Mouse (Mus musculus) liver, embryonic 12.5 days (tissue): ENCODE data around the gene Rpn2. TPM values are rescaled to one million over a fixed set of nuclear protein-coding genes. Genes with fewer than 3 reads are reported as not detected.

Experiments used
- ATAC-seq: fragments of 200-750 bp; cut with Nextera tagmentation; 2 replicates; pipeline ENCODE4 v1.8.0; 2017; ENCODE audit warnings: moderate number of reproducible peaks, mild to moderate bottlenecking, moderate library complexity
- H3K27ac ChIP-seq: fragments of 300-500 bp; sonication (generic); 2 replicates; pipeline ENCODE4 v1.5.1; 2016; ENCODE audit warnings: mild to moderate bottlenecking
- H3K27me3 ChIP-seq: fragments of 300-500 bp; sonication (generic); replicated peaks from 2 replicates; pipeline ENCODE4 v1.6.1; 2016; ENCODE audit warnings: mild to moderate bottlenecking, moderate library complexity
- H3K36me3 ChIP-seq: fragments of 300-500 bp; sonication (generic); 2 replicates; pipeline ENCODE4 v1.6.1; 2016; ENCODE audit warnings: mild to moderate bottlenecking, moderate library complexity
- H3K4me1 ChIP-seq: fragments of 300-500 bp; sonication (generic); 2 replicates; pipeline ENCODE4 v1.6.1; 2016
- H3K4me2 ChIP-seq: fragments of 300-500 bp; sonication (generic); 2 replicates; pipeline ENCODE4 v1.6.1; 2016; ENCODE audit warnings: mild to moderate bottlenecking, moderate library complexity
- H3K4me3 ChIP-seq: fragments of 300-500 bp; sonication (generic); 2 replicates; pipeline ENCODE4 v1.5.1; 2016; ENCODE audit warnings: mild to moderate bottlenecking, moderate library complexity
- H3K9ac ChIP-seq: fragments of 300-500 bp; sonication (generic); 2 replicates; pipeline ENCODE4 v1.6.1; 2016; ENCODE audit warnings: mild to moderate bottlenecking, moderate library complexity
- H3K9me3 ChIP-seq: fragments of 300-500 bp; sonication (generic); replicated peaks from 2 replicates; pipeline ENCODE4 v1.6.1; 2016; ENCODE audit warnings: mild to moderate bottlenecking, moderate library complexity
- WGBS: fragments of 180-500 bp; shearing (Covaris S2); methylation state at CpG from one replicate; pipeline ENCODE4 v1.1.7; 2016; ENCODE audit not compliant: insufficient replicate concordance; 5-methylcytosine and 5-hydroxymethylcytosine counted together
- polyA plus RNA-seq: library from polyadenylated mRNA; unstranded; fragments of >200 nt; fragmentation: Nextera tagmentation; extraction: Ambion mirVana; gene quantifications from 2 replicates; pipeline ENCODE4 v1.2.1, GENCODE M21; 2016

Rpn2 gene
- polyA plus RNA-seq, 1 experiment from 2014 or later, result 216 TPM

DNA sequence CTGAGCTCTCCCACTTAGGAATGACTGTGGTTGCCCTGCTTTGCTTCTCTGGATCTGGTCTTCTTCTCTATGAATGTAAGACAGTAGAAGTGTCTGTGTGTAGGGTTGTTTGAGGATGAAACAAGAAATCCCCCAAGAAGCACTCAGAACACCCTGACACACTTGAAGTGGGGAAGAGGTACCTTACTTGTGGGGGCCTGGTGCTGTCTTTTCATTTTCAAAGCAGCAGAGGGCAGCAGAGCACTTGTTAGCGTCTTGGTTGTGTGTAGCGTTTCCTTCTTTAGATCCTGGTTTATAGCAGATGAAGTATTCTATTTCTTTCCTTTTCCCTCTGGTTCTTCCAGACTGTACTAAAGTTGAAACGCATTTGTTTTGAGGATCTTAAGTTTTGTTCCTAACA lies 8.7 kb downstream of the Rpn2 start:
- peaks cover 22% of the 10 kb centered on the region for H3K4me1 ChIP-seq
- no peak overlapping the region for H3K27ac ChIP-seq
- H3K27me3 ChIP-seq, result no peaks in the 10 kb centered on the region
- H3K4me3 ChIP-seq, result no peak overlapping the region
- H3K9ac ChIP-seq, result no peak overlapping the region
- no peak overlapping the region for H3K4me2 ChIP-seq
- 37% methylated on average over 3 of the region's 3 CpGs for WGBS
- no peak for ATAC-seq
- peaks cover 100% of the 10 kb centered on the region for H3K36me3 ChIP-seq
- no peaks in the 10 kb centered on the region for H3K9me3 ChIP-seq

DNA sequence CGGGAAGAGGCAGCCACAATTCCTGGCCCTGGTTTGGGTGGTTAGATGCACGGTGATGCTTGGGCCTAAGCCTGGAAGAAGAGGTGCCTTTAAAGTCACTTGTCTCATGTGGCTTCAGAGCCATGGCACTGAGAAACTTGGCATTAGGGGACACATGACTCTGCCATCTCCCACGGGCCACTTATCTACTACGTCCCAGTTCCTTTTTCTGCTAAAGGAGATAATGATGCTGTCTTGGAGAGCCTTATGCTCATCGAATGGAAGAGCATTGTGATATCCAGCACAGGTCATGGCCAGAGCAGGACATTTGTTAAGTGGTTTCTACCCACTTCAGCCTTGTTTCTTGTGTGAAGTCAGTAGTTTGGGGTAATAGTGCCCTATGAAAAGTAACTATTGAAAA lies 10.2 kb downstream of the Rpn2 start:
- no peak overlapping the region; the same call in 1 of the 2 replicates for H3K27ac ChIP-seq
- peak; percentile 70 for ATAC-seq
- no peaks in the 10 kb centered on the region for H3K27me3 ChIP-seq
- H3K36me3 ChIP-seq, result peaks cover 100% of the 10 kb centered on the region
- no peak overlapping the region; the same call in 1 of the 2 replicates for H3K9ac ChIP-seq
- no peak overlapping the region for H3K4me3 ChIP-seq
- no peaks in the 10 kb centered on the region for H3K9me3 ChIP-seq
- H3K4me2 ChIP-seq, result peak overlapping the region; percentile 18
- H3K4me1 ChIP-seq, result peaks cover 18% of the 10 kb centered on the region
- WGBS, result 44% methylated on average over 5 of the region's 5 CpGs

DNA sequence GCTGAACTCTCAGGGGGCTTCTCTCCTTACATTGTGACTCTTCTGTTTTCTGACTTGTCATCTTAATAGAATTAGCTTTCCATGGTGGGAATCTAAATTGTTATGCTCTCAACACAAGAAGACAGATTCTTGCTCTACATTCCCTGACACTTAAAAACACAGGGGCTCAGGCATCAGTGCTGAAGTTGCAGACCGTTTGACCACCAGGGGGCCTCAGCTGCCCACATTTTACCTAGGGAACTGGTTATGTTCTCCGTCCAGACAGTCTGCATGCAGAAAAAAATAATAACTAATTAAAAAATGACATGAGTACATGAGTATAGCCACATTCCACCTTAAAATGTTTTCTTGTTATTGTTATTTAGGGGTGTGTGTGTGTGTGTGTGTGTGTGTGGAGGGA lies 13.3 kb downstream of the Rpn2 start:
- no peak overlapping the region for H3K4me3 ChIP-seq
- H3K4me1 ChIP-seq, result peaks cover 18% of the 10 kb centered on the region
- no peak overlapping the region for H3K4me2 ChIP-seq
- ATAC-seq, result no peak
- H3K9ac ChIP-seq, result no peak overlapping the region
- 22% methylated on average over 2 of the region's 2 CpGs for WGBS
- no peaks in the 10 kb centered on the region for H3K9me3 ChIP-seq
- H3K36me3 ChIP-seq, result peaks cover 99% of the 10 kb centered on the region
- H3K27me3 ChIP-seq, result no peaks in the 10 kb centered on the region
- H3K27ac ChIP-seq, result no peak overlapping the region

DNA sequence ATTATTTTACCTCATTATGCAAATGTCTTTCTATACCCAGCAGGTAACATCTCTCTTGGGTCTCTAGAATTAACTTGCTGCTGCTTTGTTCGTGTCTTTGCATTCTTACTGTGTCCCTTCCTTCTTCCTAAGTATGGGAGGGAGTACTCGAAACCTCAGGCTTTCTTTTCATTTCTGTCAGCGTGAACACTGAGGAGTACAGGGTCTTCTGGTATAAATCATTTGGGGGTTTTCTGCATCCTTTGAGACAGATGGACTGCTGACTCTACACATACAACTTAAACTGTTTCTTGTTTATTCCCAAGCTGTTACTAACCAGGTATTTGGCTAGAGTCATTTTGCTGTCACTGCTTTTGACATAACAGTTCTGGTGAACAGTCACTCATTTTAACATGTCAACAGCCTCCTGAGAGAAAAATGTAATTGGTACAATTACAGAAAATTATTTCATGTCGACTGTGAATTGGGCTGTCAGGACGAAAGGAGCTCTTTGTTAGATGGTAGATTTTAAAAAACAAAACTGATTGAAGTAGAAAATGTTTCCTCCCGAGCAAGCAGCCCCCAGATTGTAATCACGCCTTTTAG lies 17.4 kb downstream of the Rpn2 start:
- Histone ChIP-seq H3K27me3 (no peaks in the 10 kb centered on the region), H3K9me3 (no peaks in the 10 kb centered on the region), H3K4me1 (no peaks in the 10 kb centered on the region), H3K9ac (no peak overlapping the region), H3K27ac (no peak overlapping the region), H3K36me3 (peaks cover 98% of the 10 kb centered on the region), H3K4me2 (no peak overlapping the region), H3K4me3 (no peak overlapping the region)
- 85% methylated on average over 7 of the region's 7 CpGs for WGBS
- no peak for ATAC-seq

DNA sequence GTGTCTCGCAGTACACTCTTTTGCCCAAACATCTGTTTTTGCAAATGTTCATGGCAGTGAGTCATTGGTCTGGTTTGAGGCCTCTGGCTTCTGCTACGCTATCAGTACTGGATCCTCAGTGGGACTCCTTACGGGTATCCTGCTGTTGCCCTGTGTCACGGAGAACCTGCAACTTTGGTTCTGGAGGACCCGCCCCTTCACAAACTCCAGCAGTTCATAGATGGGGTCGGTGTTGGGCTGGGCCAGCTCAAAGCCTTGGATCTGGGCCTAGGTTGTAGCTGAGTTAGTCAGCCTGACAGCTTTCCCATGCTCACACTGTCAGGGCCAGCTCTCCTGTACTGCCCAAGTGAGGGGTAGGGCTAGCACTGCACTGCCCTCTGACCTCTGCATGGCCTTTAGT lies 21.2 kb downstream of the Rpn2 start:
- Histone ChIP-seq H3K27ac (no peak overlapping the region), H3K4me3 (no peak overlapping the region), H3K9me3 (no peaks in the 10 kb centered on the region), H3K4me1 (no peaks in the 10 kb centered on the region), H3K27me3 (no peaks in the 10 kb centered on the region), H3K36me3 (peaks cover 97% of the 10 kb centered on the region), H3K9ac (no peak overlapping the region), H3K4me2 (no peak overlapping the region)
- no peak for ATAC-seq
- WGBS, result 85% methylated on average over 6 of the region's 6 CpGs

DNA sequence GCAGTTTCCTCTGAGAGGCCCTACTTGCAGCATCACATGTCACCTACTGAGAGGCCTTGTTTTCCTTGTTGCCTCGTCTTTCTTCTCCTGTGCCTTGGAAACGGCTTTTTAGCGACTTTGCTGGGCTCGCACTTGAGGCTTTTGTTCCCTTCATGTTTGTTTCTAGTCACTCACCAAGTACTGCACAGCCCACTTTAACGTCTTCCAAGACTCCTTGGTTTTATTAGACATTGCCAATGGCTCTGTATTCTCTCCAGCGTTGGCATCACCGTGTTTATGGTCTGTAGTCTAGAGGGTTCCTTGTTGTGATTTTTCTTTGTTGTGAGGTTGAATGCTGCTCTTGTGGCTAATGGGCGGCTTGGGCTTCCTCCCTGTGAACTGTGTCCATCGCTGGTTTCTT lies 24.3 kb downstream of the Rpn2 start:
- no peak for ATAC-seq
- H3K4me1 ChIP-seq, result 0 out of 2 replicates have a peak, but pooled peaks cover 3% of the 10 kb centered on the region
- no peaks in the 10 kb centered on the region for H3K27me3 ChIP-seq
- no peak overlapping the region for H3K9ac ChIP-seq
- H3K4me2 ChIP-seq, result no peak overlapping the region
- WGBS, result 83% methylated on average over 9 of the region's 9 CpGs
- H3K4me3 ChIP-seq, result no peak overlapping the region
- H3K9me3 ChIP-seq, result no peaks in the 10 kb centered on the region
- H3K36me3 ChIP-seq, result peaks cover 95% of the 10 kb centered on the region
- no peak overlapping the region for H3K27ac ChIP-seq

DNA sequence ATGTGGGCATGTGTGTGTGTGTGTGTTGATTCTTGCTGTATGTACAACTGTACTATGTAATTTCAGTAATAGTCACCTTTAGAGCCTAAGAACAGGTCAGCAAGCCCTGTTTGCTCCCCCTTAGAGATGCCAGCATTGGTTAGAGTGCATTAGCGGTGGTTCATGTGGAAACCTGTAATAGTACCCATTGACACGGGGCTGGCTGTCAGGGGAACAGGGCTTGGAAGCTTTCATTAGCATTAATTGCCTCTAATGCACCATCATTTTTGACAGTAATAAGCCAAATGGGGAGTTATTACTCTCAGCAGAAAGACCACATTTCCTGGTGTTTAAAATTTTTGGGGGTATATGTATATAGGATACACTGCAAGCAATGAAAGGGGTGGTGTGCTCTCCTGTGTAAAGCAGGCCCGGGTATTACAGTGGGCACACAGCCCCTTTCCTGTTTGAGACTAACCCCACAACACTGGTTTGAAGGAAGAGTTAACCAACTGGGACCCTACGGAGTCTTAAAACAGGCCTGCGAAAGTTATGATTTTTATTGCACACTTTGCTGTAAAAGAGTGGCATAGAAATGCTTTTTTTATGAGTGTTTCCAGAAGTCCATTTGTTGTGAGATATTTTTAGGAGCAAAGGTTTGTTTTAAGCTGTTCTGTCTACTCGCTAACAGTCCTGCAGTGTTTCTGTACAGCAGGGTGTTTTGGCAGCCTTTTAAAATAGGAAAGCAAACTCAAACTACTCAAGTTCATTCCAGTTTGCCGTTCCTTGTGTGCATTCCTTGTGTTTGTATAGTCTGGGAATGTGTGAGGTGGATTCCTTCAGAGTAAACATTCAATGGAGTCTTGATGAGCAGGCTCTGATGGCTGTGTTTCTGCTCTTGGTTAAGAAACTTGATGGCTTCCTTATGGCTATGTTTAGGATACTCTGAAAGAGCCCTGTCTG lies 27.5 kb downstream of the Rpn2 start:
- Histone ChIP-seq H3K4me1 (0 out of 2 replicates have a peak, but pooled peaks cover 3% of the 10 kb centered on the region), H3K36me3 (peaks cover 96% of the 10 kb centered on the region), H3K4me2 (no peak overlapping the region), H3K9ac (no peak overlapping the region), H3K9me3 (no peaks in the 10 kb centered on the region), H3K4me3 (no peak overlapping the region), H3K27me3 (no peaks in the 10 kb centered on the region), H3K27ac (no peak overlapping the region)
- no peak for ATAC-seq
- 80% methylated on average over 7 of the region's 7 CpGs for WGBS

DNA sequence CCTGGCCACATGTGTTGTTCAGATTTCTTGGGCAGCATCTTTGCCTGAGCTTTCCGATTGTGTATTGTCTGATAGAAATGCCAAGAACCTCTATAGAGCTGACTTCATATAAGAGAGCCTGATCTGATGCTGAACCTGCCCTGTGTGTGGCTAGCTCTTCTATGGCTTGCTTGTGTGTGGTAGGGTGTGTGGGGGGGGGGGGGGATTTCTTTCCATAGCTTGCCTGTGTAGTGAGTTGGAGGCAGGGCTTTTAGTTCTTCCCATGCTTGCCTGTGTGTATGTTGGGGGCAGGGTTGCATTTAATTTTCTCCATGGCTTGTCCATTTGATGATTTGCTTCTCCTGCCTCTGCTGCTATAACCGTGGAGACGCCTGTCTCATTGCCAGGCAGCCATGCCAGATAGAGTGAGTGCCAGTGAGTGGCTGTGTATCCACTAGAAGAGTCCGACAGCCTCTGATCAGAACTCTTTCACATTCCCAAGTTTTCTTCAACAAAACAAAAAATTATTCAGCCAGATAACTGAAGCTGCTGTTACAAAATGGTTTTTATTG lies 29.0 kb downstream of the Rpn2 start:
- WGBS, result 77% methylated on average over 4 of the region's 4 CpGs
- Histone ChIP-seq H3K4me3 (no peak overlapping the region), H3K27ac (peak overlapping the region; percentile 13; the same call in 1 of the 2 replicates)

DNA sequence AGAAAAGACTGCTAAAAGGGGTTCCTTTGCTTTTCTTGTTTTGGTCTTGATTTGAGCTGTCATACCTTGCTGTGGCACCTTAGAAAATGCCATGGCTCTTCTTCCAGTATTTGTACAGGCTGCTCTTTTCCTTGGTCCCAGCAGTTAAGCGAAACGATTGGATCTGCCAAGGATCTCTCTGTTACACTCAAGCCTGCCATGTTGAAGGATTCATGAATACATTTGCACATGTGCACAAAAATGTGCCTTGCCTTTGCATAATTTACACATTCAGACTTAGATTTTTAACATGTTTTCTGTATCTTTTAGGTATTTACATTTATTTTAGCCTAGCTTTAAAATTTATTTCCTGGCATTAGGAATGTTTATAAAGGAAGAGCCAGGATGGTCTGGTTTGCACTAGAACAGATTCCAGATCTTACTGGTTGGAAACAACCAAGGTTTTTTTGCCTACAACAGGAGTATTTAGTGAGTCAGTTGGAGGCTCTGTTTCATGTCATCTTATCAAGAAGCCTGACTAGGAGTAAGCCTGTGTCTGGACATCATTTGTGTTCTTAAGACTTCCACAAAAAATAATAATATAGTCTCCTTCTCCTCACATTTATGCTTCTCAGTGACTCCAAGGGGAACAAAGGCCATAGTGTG lies 29.6 kb downstream of the Rpn2 start:
- WGBS, result 92% methylated on average over 2 of the region's 2 CpGs
- H3K27me3 ChIP-seq, result no peaks in the 10 kb centered on the region
- H3K4me2 ChIP-seq, result no peak overlapping the region
- no peak for ATAC-seq
- H3K36me3 ChIP-seq, result peaks cover 97% of the 10 kb centered on the region
- no peak overlapping the region for H3K9ac ChIP-seq
- H3K4me1 ChIP-seq, result 0 out of 2 replicates have a peak, but pooled peaks cover 3% of the 10 kb centered on the region
- H3K27ac ChIP-seq, result no peak overlapping the region
- no peaks in the 10 kb centered on the region for H3K9me3 ChIP-seq
- H3K4me3 ChIP-seq, result no peak overlapping the region

More for the DNA sequence above, 29.0 kb downstream of the Rpn2 start:
- Histone ChIP-seq H3K27me3 (no peaks in the 10 kb centered on the region), H3K9ac (no peak overlapping the region), H3K36me3 (peaks cover 97% of the 10 kb centered on the region), H3K4me1 (0 out of 2 replicates have a peak, but pooled peaks cover 3% of the 10 kb centered on the region), H3K4me2 (no peak overlapping the region), H3K9me3 (no peaks in the 10 kb centered on the region)
- ATAC-seq, result no peak

DNA sequence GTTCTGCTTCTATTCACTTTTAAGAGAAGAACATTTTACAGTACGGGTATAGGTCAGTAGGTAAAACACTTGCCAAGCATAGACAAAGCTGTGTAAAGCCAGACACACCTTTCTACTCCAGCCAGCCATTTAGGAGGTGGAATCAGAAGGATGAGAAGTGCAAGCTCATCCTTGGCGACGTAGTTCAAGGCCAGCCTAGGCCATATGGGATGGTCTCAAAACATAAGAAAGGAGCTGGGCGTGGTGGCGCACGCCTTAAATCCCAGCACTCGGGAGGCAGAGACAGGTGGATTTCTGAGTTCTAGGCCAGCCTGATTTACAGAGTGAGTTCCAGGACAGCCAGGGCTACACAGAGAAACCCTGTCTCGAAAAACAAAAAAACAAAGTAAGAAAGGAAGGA lies 30.8 kb downstream of the Rpn2 start:
- Histone ChIP-seq H3K4me3 (no peak overlapping the region), H3K27me3 (no peaks in the 10 kb centered on the region), H3K4me1 (0 out of 2 replicates have a peak, but pooled peaks cover 3% of the 10 kb centered on the region), H3K4me2 (no peak overlapping the region), H3K9me3 (no peaks in the 10 kb centered on the region), H3K9ac (no peak overlapping the region), H3K27ac (no peak overlapping the region), H3K36me3 (peaks cover 97% of the 10 kb centered on the region)
- ATAC-seq, result no peak
- WGBS, result 83% methylated on average over 8 of the region's 8 CpGs

DNA sequence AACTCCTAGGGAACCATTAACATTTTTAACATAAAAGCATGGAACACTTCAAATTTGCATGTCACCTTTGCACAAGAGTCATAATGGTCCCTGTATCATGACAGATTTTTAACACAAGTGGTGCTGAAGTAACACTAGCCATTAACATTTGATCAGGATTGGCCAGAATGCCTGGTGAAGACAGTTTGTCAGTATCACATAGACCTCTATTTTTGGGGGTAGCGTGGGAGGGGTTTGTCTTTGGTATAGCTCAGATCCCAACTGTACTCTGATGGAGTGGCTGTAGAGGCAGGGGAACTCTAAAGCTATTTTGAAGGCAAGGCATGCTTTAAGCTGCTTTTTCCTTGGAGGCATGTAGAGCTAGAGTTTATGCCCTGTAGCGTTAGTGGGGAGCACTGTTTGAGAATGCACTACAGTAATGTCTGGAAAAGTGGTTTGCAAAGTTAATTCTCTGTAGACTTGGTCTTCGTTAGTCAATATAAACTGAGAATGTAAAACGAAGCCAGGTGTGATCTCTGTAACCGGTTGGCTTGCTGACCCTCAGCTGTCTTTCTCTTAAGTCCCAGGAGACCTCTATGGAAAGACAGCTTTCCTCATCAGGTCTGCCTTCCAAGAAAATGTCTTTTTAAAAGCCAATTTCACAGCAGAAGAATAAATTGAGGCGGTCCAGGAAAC lies 32.3 kb downstream of the Rpn2 start:
- Histone ChIP-seq H3K4me1 (0 out of 2 replicates have a peak, but pooled peaks cover 2% of the 10 kb centered on the region), H3K27me3 (no peaks in the 10 kb centered on the region), H3K4me3 (no peak overlapping the region), H3K27ac (no peak overlapping the region), H3K4me2 (no peak overlapping the region), H3K36me3 (peaks cover 99% of the 10 kb centered on the region), H3K9ac (no peak overlapping the region), H3K9me3 (no peaks in the 10 kb centered on the region)
- 87% methylated on average over 6 of the region's 6 CpGs for WGBS
- ATAC-seq, result no peak
